Mouse (Mus musculus) thymus, postnatal 36 days (tissue): ENCODE measurements around the gene Agap1.
A peak's percentile ranks its signal among the peaks of the same experiment; 100 is the strongest.

Experiments used
- DNase-seq, 2 experiments: peaks; one replicate each; pipeline ENCODE4 v3.0.0; 2022; ENCODE audit warnings: mixed read lengths in 2 of 2

The Agap1 gene

DNA sequence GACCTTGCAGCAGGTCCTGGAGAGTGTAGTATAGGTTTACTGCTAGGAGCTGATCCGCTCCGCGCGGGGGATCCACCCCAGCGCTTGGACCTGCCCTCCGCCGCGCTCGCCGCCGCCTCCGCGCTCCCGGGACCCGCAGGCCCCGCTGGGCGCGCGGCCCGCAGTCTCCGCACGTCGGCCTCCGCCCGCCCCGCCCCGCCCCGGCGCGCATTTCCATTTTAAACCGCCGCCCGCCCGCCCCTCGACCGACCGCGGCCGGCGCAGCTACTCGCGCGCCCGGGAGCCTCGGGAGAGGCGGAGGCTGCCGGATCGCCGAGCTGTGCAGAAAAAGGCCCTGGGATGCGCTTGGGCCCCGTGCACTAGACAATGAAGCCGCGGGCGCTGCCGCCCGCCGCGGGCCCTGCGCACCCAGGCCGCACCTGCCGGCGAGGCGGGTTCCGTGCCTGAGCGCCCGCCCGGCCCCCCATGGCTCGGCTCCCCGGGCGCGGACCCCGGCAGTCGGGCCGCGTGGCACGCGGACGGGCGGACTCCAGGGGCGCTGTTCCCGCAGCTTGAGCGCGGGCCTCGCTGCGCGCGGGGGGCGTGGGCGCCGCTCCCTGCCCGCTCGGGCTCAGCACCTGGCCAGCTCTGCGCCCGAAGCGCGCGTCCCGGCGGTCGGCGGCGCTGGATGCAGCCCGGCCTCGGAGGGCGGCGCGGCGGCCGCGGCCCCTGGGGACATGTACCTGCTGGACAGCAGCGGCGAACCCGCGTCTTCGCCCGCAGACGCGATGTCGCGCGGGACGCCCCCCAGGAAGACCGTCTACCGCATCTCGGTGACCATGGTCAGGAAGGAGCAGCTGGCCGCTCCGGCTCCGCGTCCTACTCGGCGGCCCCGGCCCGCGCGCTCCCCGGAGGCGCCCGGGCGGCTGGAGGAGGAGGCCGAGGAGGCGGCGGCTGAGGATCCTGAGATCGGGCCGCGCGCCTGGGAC lies 125.7 kb downstream of the Agap1 start:
- peak; percentile 31 to 39 for DNase-seq

DNA sequence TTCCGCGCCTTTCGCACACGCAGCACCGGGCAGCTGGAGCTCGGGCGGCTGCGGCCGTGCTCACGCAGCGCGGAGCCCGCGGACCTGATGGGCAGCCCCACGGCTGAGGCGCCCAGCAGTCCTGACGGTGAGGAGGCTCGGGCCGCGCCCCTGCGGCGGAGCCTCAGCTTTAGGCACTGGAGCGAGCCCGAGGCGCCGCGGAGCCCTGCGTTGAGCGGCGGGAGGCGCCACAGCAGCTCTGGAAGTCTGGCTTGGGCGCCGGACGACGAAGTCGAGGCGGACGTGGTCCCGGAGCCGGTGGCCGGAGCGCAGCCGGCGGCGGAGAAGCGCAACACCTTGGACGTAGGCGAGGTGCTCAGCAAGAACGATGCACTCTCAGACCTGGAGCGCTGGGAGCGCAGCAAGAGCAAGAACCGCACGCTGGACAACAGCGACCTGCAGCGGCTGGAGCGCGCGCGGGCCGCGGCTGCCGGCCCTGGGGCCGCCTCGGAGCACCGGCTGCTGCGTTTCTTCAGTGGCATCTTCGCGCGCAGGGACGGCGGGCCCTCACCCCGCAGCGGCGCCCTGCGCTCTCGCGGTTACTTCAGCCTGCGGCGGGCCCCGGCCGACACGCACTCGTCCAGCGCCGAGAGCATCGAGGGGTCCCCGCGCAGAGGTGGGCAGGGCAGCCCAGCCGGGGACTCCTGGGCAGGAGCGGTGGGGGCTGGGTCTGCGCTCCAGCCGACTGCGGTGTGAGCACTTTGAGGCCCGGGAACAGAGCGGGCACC lies 126.6 kb downstream of the Agap1 start:
- DNase-seq = no peak

GRCm38 (mm10) chr1:89581766-89582125 lies 127.1 kb downstream of the Agap1 start:
- DNase-seq = no peak

GRCm38 (mm10) chr1:89583369-89583768 lies 128.8 kb downstream of the Agap1 start:
- no peak for DNase-seq

DNA sequence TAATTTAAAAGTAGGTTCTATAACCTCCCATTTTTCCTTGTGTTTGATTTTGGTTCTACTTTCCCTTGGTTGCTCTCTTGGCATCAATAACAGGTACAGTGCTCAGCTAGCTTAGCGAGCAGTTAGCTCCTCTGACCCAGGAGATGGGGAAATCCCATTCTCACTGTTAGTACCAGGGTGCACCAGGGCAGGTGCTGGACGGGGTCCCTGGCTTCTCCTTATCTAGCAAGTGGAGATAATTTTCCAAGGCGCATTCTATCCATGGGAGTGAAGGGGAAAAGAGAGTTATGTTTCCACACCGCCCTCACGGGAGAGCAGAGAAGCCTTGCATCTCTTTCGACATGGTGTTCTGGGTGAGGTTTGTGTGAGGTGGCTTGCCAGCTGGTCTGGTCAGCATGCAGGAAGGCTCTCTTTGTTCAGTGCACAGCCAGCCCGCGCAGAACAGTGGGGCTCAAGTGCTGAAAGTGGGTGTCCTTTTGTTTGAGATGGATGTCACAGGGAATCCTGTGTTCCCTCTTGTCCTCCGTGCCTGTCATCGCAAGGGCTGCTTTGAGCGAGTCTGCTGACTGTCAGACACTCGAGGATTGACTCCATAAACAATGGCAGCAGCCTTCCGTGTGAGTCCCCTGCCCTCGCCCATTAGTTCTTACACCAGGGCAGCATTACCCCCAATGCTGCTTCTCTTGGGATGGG lies 132.5 kb downstream of the Agap1 start:
- no peak for DNase-seq

DNA sequence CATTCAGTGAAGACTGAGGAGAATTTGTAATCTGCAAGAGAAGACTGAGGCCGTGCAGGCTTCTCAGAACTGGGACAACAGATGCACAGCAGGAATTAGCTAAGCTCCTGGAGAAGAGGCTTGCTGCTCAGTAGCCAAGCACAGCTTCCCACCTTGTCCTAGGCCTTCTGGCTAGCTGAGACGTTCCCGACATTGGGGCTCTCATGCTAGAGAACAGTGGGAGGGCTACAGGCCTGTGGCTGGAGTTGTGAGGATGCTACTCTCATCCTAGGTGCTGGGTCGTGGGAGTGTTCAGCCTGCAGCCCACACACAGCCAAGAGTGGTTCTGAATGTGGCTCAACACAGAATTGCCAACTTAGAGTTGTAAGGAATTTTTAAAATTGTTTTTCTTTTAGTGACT lies 133.5 kb downstream of the Agap1 start:
- no peak for DNase-seq

DNA sequence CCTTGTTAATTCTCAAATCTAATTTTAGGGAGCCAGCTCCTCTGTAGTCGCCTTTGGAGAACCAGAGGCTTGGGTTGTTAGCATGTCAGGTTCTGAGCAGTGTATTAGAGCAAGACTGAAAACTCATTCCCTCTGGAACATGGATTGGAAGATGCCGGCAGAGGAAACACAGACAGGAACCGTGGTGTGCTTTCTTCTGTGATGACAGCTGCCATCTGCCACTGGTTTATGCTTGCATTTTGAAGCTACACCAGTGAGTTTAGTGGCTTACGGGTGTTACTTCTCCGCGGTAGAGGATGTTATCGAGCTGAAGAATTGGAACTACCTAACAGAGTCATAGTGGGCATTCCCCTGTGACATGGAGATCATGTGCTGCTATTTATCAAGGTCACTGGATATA lies 136.4 kb downstream of the Agap1 start:
- DNase-seq = no peak

- no peak for DNase-seq
These were observed 138.6 kb downstream of the Agap1 start for GRCm38 (mm10) chr1:89593219-89593618.

DNA sequence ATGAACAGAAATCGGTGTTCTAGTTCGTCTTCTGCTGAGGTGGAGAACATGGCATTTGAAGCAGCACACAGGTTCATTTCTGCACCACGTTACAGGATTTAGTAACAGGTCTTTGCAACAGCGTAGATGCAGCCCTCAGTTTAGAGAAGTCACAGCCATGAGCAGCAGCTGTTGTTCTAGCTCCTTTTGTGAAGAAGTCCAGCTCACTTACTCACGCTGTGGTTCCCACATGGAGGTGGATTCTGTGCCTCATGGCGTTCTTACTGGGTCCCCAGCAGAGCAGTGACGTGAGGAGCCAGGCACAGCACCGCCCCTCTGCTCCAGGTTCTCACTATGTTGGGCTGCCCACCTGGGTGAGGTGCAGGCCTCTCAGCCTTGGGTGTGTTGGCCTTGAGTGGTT lies 140.4 kb downstream of the Agap1 start:
- no peak for DNase-seq

DNA sequence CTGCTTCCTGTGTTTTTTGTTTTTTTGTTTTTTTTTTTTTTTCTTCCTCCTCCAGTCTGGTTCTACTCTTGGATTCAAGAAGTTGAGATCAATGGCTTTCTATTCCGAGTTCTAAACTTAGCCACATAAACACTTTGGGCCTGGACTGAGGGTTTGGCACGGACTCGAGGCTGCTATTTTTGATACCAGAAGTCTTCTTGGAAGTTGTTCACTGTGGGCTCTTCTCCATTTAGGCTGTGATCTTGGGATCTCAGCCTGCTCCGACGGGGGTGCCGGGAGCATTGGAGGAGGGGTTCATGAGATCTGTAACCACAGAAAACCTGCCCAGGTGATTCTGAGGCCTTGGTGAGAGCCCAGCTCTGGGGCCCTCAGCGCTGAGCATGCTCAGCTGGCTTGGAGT lies 140.8 kb downstream of the Agap1 start:
- DNase-seq = no peak

DNA sequence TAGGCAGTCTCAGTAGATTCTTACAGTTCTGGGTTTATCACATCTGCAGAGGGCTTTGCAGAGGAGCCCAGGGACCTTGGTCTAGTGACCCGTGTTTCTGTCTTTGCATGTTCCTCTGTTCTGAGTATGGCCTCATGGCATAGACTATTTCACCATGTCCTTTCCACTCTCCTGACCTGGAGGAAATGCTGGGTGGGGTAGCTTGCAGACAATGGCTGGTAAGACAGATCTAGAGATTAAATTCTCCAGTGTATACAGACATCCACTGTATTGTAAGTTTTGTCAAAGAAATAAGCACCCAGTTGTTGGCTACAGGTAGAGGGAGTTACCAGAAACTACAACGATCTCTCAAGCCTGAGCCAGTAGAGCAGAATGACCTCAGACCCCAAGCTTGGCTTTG lies 141.6 kb downstream of the Agap1 start:
- no peak for DNase-seq

- no peak for DNase-seq
These were observed 144.3 kb downstream of the Agap1 start for GRCm38 (mm10) chr1:89598906-89599305.

GRCm38 (mm10) chr1:89599983-89600741 lies 145.6 kb downstream of the Agap1 start:
- no peak for DNase-seq

DNA sequence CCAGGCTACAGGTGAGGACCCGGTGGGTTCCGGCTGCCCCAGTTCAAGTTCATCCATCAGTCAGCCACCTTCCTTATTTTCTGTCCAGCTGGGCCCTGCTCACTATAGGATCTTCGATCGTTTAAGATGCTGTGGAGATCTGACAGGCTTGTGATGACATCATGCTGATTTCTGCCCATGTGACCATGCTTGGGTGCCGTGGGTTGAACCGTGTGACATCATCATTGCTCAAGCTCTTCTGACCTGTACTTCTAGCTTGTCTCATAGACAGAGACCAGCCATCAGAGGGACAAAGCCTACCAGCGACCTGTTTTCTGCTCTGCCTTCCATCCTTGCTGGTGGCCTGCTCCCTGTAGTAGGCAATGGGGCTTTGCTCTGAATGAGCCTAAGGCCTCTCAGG lies 146.7 kb downstream of the Agap1 start:
- DNase-seq = no peak

DNA sequence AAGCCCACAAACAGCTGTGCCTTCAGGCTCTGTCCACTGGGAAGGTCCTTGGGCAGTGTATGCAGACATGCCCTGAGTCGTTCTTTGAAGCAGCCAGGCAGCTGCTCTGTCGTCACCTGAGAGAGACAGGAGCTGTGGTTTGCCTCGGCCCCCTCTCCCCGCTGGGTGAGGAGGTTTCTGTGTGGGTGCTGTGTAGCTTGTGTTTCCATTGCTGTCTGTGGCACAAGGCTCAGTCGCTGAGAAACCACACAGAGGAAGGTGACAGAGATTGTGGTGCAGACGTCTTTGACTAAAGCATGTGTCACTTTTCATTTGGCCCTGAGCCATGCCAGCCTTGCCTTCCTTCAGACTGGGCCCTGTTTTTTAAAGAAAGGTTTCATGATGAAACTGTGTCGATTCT lies 148.3 kb downstream of the Agap1 start:
- peak; percentile 25 to 59 for DNase-seq

- DNase-seq = peak; percentile 35 to 37
These were observed 152.0 kb downstream of the Agap1 start for GRCm38 (mm10) chr1:89606612-89607011.

DNA sequence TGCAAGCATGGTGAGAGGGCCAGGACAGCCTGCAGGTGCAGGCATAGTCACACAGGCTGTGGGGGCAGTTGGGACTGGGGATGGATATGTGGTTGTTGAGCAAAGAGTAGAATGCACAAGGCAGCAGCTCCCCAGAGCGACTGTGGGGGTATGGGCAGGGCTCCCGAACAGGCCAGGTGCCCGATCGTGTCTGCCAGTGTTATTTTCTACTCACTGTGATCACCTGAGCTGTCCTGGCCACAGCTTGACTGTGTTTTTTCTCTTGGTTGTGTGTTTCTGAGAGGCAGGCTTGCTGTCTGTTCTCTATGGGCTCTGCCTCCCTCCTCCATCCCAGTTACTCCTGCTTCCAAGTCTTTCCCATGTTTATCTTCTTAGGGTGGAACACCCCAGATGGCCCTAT lies 154.2 kb downstream of the Agap1 start:
- no peak for DNase-seq

GRCm38 (mm10) chr1:89609964-89610363 lies 155.4 kb downstream of the Agap1 start:
- DNase-seq = no peak

DNA sequence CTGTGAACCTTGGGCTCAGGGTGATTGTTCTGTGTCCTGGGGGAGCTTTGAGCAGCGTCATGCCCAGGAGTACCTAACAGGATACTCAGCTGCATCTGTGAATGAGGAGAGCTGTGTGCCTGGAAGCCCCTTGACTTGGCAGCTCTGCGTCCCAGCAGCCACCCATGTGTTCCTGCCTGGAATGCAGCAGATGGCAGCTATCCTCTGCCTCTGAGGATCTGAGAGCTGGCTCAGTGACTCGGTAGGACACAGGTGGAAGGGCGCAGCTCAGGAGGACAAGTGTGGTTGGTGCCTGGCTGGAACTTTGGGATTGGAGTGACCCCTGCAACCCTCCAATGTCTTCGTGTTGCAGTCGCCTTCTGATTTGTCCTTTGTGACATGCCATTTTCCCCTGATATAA lies 156.9 kb downstream of the Agap1 start:
- no peak for DNase-seq

DNA sequence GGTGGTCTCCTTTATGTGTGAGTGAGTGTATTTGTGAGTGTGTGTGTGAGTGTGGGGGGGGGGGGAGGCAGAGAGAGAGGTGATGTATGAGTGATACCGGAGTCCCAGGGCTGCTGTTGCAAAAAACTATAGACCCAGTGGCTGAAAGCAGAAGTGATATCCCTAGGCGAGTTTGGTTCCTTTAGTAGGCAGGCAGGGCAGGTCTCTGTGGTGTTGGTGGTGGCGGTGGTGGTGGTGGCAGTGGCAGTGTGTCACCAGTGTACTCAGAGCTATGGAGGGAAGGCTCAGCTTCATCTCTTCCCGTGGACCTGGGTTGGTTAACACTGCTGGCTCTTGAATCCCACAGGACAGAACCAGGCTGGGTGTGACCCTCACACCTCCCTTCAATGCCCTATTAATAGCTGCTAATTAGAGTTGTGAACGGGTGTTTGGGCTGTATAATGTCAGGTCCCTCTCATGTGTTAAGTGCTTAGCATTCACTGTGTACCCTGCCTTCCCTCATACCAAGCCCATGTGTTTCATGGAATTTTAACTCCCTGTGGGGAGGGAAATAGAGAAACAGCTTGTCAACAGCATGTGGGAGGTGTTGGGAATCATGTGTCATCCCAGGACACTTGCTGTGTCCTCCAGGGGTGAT lies 158.7 kb downstream of the Agap1 start:
- no peak for DNase-seq

DNA sequence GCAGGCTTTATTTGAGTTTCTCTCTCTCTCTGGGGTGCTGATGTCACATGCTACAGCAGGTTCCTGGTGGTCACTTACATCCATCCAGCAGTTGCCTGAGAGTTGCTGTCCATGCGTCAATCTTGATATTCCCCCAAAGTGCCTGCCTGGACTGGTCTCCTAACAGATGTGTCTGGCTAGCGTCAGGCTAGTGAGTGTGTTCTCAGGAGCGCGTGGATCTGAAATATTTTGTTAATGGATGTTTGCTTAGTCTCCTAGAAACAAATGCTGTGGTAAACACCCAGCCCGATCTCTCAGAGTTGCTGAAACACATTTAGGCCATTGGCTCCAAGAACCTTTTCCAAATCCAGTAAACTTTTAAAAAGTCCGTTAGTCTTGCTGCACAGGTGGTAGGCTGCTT lies 161.9 kb downstream of the Agap1 start:
- DNase-seq = no peak

DNA sequence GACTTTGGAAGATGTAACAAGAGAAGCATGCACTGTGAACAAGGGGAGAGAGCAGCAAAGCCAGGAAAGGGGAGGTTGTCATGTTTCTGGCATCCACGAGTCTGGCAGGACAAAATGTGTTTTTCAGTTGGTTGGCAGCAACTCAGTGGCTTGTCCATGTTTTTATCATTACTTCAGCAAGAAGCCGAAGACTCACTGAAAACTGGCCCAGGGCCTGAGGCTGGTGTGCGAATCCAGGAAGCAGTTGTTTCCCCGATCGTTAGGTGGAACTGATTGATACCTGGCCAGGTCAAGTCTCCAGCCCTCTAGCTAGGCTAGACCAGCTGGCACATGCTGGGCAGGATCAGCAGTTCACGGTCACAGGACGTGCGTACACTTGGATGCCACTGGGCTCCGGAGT lies 162.7 kb downstream of the Agap1 start:
- no peak for DNase-seq
